Mouse (Mus musculus) kidney, embryonic 14.5 days (tissue): ENCODE results near the gene Ackr2. TPM values are rescaled to one million over a fixed set of nuclear protein-coding genes. Genes with fewer than 3 reads are reported as not detected.

Experiments used
- ATAC-seq: fragments of 200-750 bp; cut with Nextera tagmentation; 2 replicates; pipeline ENCODE4 v1.8.0; 2017; ENCODE audit warnings: moderate number of reproducible peaks, mild to moderate bottlenecking, moderate TSS enrichment, moderate library complexity; ENCODE audit not compliant: low FRiP score, low TSS enrichment
- H3K27ac ChIP-seq: fragments of 300-500 bp; sonication (generic); 2 replicates; pipeline ENCODE4 v1.5.1; 2014; ENCODE audit warnings: low read depth, mild to moderate bottlenecking, low read length, moderate library complexity, mixed read lengths
- H3K27me3 ChIP-seq: fragments of 300-500 bp; sonication (generic); 2 replicates; pipeline ENCODE4 v1.6.1; 2014; ENCODE audit warnings: mild to moderate bottlenecking, low read length; ENCODE audit not compliant: control insufficient read depth, insufficient read depth
- H3K36me3 ChIP-seq: fragments of 300-500 bp; sonication (generic); 2 replicates; pipeline ENCODE4 v1.6.1; 2014; ENCODE audit warnings: low read length, mixed read lengths; ENCODE audit not compliant: control insufficient read depth, insufficient read depth
- H3K4me1 ChIP-seq: fragments of 300-500 bp; sonication (generic); 2 replicates; pipeline ENCODE4 v1.6.1; 2014; ENCODE audit warnings: low read length, mixed read lengths; ENCODE audit not compliant: control insufficient read depth, insufficient read depth
- H3K4me2 ChIP-seq: fragments of 300-500 bp; sonication (generic); replicated peaks from 2 replicates; pipeline ENCODE4 v1.6.1; 2014; ENCODE audit warnings: low read depth, mild to moderate bottlenecking, low read length
- H3K4me3 ChIP-seq: fragments of 300-500 bp; sonication (generic); 2 replicates; pipeline ENCODE4 v1.5.1; 2014; ENCODE audit warnings: mild to moderate bottlenecking, low read length
- H3K9ac ChIP-seq: fragments of 300-500 bp; sonication (generic); 2 replicates; pipeline ENCODE4 v1.6.1; 2014; ENCODE audit warnings: low read depth, mild to moderate bottlenecking, low read length, moderate library complexity
- H3K9me3 ChIP-seq: fragments of 300-500 bp; sonication (generic); 2 replicates; pipeline ENCODE4 v1.6.1; 2016; ENCODE audit warnings: low read length; ENCODE audit not compliant: control insufficient read depth
- WGBS: fragments of 180-500 bp; shearing (Covaris S2); extraction: QIAGEN DNeasy Blood & Tissue Kit; methylation state at CpG from one replicate; pipeline ENCODE4 v1.1.7; 2014; 5-methylcytosine and 5-hydroxymethylcytosine counted together
- polyA plus RNA-seq: library from polyadenylated mRNA; unstranded; fragments of >200 nt; fragmentation: Nextera tagmentation; extraction: Ambion mirVana; gene quantifications from 2 replicates; pipeline ENCODE4 v1.2.1, GENCODE M21; 2014

The Ackr2 gene
- polyA plus RNA-seq, 1 experiment from 2014 or later = 0.42 TPM

DNA sequence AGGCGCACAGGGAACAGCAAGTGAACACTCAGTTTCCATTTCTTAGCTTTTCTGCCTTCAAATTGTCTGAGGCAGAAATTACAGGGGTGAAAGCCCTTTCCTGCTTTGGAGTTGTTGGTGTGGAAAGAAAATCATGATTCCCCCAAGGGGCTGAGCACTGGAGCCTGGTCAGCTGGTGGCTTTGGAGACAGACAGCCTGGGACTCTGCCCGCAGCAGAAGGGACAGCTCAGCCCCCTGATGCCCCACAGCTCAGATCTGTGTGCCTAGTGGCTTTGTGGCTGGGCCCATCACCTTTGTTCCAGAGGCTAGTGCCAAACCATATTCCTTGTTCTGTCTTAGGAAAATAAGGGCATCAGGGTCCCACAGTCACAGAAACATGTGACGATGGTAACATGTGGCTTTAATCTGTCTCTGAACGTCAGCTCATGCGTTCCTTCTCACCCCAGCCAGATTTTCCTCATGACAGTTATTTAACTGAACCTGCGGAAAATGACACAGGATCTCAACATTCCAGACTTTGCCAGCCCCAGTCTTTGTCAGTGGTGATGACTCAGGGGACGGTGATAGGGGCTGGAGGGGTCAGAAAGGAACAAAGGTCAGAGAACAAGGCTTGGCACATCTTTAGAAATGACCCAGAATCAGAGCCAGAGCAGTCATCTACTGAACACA lies 61.9 kb downstream of the Ackr2 start:
- 42% methylated on average over 7 of the region's 7 CpGs for WGBS
- ATAC-seq = no peak
- H3K4me1 ChIP-seq = no peaks in the 10 kb centered on the region
- H3K27ac ChIP-seq = no peak overlapping the region
- H3K9ac ChIP-seq = no peak overlapping the region
- H3K27me3 ChIP-seq = no peaks in the 10 kb centered on the region
- H3K36me3 ChIP-seq = no peaks in the 10 kb centered on the region
- no peaks in the 10 kb centered on the region for H3K9me3 ChIP-seq
- no peak overlapping the region for H3K4me3 ChIP-seq
- no peak overlapping the region for H3K4me2 ChIP-seq

Other genes starting within 250 kb of the Ackr2 start
- gene Sec22c, start 192.9 kb upstream of the Ackr2 start, polyA plus RNA-seq = 5.8 and 12.0 TPM in 2 replicates
- gene Ss18l2, start 188.0 kb upstream of the Ackr2 start, polyA plus RNA-seq = 111 and 152 TPM in 2 replicates
- gene Nktr, start 179.2 kb upstream of the Ackr2 start, polyA plus RNA-seq = 59.6 and 83.7 TPM in 2 replicates
- gene Zfp651, start 139.0 kb upstream of the Ackr2 start, polyA plus RNA-seq = 8.0 and 9.8 TPM in 2 replicates
- gene Klhl40, start 120.7 kb upstream of the Ackr2 start, polyA plus RNA-seq = 0.08 TPM in 1 of 2 replicates, not detected in the other
- not detected in 2 replicates for gene Hhatl, start 105.8 kb upstream of the Ackr2 start, polyA plus RNA-seq
- gene Ccdc13, start 58.9 kb upstream of the Ackr2 start, polyA plus RNA-seq = 0.16 and 0.69 TPM in 2 replicates
- gene Higd1a, start 40.0 kb upstream of the Ackr2 start, polyA plus RNA-seq = 133 and 175 TPM in 2 replicates
- not detected in 2 replicates for gene Cyp8b1, start 17.9 kb downstream of the Ackr2 start, polyA plus RNA-seq
- 0.73 and 1.0 TPM in 2 replicates for gene Fam198a, start 52.6 kb downstream of the Ackr2 start, polyA plus RNA-seq
- gene Pomgnt2, start 98.8 kb downstream of the Ackr2 start, polyA plus RNA-seq = 8.6 and 11.6 TPM in 2 replicates
- gene Snrk, start 218.9 kb downstream of the Ackr2 start, polyA plus RNA-seq = 22.5 and 41.1 TPM in 2 replicates